Mouse (Mus musculus) retina, adult 2 months (tissue): Measurements from ENCODE around the gene Shb.
"Not testable (repeated sequence)": the region's sequence is repeated elsewhere in the genome, so short reads cannot be mapped to it uniquely, and the experiment has no call there.

Experiments
- DNase-seq: peaks from one replicate; pipeline ENCODE4 v3.0.0-alpha.2; 2012; ENCODE audit warnings: low read depth, low spot score

The Shb gene

DNA sequence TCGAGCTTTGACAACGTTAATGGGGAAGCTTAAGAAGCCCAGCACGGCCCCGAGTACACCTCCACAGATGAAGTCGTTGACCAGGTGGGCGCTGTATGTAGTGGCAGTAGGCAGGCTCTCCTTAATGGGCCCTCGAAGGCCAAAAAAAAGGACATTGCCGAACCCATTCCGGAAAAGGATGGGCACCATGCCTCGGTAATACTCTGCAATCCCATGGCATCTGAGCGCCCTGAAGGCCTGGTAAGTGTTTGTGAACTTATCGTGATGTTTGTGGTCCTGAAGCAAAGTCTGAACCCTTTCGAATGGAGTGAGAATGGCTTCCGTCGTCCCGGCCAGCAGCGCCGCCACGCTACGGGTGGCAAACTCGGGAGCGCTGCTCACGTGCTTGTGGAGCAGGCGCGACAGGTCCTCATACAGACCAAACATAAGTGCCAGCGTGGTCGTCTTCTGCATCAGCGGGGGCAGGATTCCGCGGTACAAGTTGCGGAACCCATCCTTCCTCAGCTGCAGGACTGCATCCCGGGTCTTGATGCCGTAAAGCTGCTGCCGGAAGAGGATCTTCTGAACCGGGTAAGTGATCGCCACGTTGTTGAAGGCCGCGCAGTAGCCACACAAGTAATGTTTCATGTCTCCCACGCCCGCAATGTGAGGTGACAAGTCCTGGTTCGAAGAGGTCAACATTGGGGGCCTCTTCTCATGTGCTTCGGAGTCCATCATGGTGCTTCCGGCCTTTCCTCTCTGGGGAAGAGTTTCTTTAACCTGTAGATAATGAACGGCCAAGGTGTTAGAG is 132.7 kb downstream of the Shb start:
- no peak for DNase-seq

GRCm38 (mm10) chr4:45398315-45398714 is 134.0 kb downstream of the Shb start:
- DNase-seq: not testable (repeated sequence)

DNA sequence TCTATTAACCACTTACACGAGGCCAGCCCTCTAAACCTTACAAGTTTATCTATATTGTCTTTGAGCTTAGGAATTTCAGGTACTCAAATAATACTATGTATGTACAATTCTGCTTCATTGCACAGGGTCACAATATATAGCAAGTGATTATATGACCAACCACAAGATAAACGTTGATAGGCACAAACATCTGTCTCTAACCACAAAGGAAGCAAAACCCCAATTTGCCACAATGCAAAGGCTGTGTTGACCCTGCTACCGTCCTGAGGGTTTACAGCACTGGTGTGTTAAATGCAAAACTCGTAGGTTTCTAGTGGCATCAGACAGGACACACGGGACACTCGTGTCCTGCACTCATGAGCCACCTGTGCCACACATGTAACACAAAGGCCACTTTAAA is 136.1 kb downstream of the Shb start:
- not testable (repeated sequence) for DNase-seq

- no peak for DNase-seq
These were observed 138.6 kb downstream of the Shb start for GRCm38 (mm10) chr4:45393658-45394057.

GRCm38 (mm10) chr4:45392994-45393393 is 139.3 kb downstream of the Shb start:
- no peak for DNase-seq

GRCm38 (mm10) chr4:45392572-45392971 is 139.7 kb downstream of the Shb start:
- no peak for DNase-seq

- no peak for DNase-seq
These were observed 140.2 kb downstream of the Shb start for GRCm38 (mm10) chr4:45392099-45392498.

GRCm38 (mm10) chr4:45387296-45387695 is 145.0 kb downstream of the Shb start:
- DNase-seq: not testable (repeated sequence)

- DNase-seq: not testable (repeated sequence)
These were observed 150.1 kb downstream of the Shb start for GRCm38 (mm10) chr4:45382133-45382532.

DNA sequence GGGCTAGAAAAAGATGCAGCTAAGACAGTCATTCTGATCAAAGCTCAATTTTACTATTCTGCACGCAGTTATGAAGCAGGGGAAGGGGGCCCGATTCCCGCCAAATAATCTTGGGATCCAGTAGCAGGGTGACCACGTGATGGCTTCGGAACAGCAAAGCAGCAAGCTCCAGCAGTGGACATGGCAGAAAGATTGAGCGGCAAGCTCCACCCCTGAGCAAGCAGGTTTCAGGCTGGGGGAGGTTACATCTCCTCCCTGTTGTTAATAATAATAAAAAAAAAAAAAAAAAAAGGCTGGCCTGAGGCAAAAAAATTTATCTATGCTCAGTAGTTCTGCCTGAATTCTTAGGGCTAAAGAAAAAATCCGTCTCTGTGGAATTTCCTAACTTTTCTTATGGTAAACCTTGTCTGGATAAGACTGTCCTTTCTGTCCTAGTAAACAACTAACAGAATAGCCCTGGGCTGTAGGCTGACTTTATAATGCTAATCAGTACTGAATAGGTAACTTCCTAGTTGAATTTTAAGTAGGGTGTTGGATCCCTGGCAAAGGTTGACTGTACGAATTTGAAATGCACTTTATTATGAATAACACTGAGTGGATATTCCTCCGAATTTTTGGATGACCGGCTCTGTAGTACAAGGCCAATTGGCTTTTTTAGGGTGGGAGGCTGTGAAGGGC is 151.2 kb downstream of the Shb start:
- not testable (repeated sequence) for DNase-seq

- no peak for DNase-seq
These were observed 155.7 kb downstream of the Shb start for GRCm38 (mm10) chr4:45376573-45376972.

DNA sequence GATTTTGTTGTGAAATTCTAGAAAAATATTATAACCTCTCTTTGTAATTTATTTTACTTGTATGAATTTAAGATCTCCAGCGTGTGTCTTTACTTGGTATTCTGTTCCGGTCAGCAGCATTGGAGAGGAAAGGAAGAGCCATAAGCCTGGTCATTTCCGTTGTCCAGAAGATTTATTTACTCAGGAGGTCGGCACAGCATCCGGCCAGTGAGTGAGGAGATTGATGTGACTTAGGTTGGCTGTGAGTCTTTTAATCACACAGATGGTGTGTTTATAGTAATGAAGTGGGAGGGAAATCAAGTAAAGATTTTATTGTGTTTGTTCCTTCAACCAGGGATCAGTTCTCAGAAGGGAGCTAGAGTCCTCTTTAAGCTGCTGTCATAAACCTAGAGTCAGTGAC is 157.4 kb downstream of the Shb start:
- no peak for DNase-seq
